Mouse (Mus musculus) lung, embryonic 16.5 days (tissue): ENCODE measurements around the gene Caskin1. TPM values are rescaled to one million over a fixed set of nuclear protein-coding genes. Genes with fewer than 3 reads are reported as not detected.

Experiments used
- ATAC-seq: fragments of 200-750 bp; cut with Nextera tagmentation; 2 replicates; pipeline ENCODE4 v1.8.0; 2017; ENCODE audit warnings: low read depth, mild to moderate bottlenecking, moderate library complexity
- H3K27ac ChIP-seq: fragments of 300-500 bp; sonication (generic); 2 replicates; pipeline ENCODE4 v1.5.1; 2014; ENCODE audit warnings: mild to moderate bottlenecking, control low read depth, low read length
- H3K27me3 ChIP-seq: fragments of 300-500 bp; sonication (generic); 2 replicates; pipeline ENCODE4 v1.6.1; 2014; ENCODE audit warnings: low read depth, low read length, mixed read lengths; ENCODE audit not compliant: control insufficient read depth, insufficient read depth
- H3K36me3 ChIP-seq: fragments of 300-500 bp; sonication (generic); 2 replicates; pipeline ENCODE4 v1.6.1; 2014; ENCODE audit warnings: low read length; ENCODE audit not compliant: control insufficient read depth, insufficient read depth
- H3K4me1 ChIP-seq: fragments of 300-500 bp; sonication (generic); replicated peaks from 2 replicates; pipeline ENCODE4 v1.6.1; 2014; ENCODE audit warnings: low read length, mixed read lengths; ENCODE audit not compliant: control insufficient read depth, insufficient read depth
- H3K4me2 ChIP-seq: fragments of 300-500 bp; sonication (generic); 2 replicates; pipeline ENCODE4 v1.6.1; 2014; ENCODE audit warnings: low read depth, low read length, control low read depth
- H3K4me3 ChIP-seq: fragments of 300-500 bp; sonication (generic); 2 replicates; pipeline ENCODE4 v1.5.1; 2014; ENCODE audit warnings: mild to moderate bottlenecking, low read length, control low read depth
- H3K9ac ChIP-seq: fragments of 300-500 bp; sonication (generic); 2 replicates; pipeline ENCODE4 v1.6.1; 2014; ENCODE audit warnings: low read length, control low read depth
- H3K9me3 ChIP-seq: fragments of 300-500 bp; sonication (generic); 2 replicates; pipeline ENCODE4 v1.6.1; 2016; ENCODE audit warnings: low read length; ENCODE audit not compliant: control insufficient read depth
- WGBS: fragments of 180-500 bp; shearing (Covaris S2); extraction: QIAGEN DNeasy Blood & Tissue Kit; methylation state at CpG from one replicate; pipeline ENCODE4 v1.1.7; 2014; 5-methylcytosine and 5-hydroxymethylcytosine counted together
- polyA plus RNA-seq: library from polyadenylated mRNA; unstranded; fragments of >200 nt; fragmentation: Nextera tagmentation; extraction: Ambion mirVana; gene quantifications from 2 replicates; pipeline ENCODE4 v1.2.1, GENCODE M21; 2015

Gene Caskin1
- polyA plus RNA-seq, 1 experiment from 2014 or later = 0.59 TPM

- H3K27ac ChIP-seq = no peak overlapping the region
- H3K9ac ChIP-seq = no peak overlapping the region
- no peaks in the 10 kb centered on the region for H3K27me3 ChIP-seq
- 90% methylated on average over 20 of the region's 20 CpGs for WGBS
- no peak for ATAC-seq
- no peaks in the 10 kb centered on the region for H3K9me3 ChIP-seq
- H3K4me3 ChIP-seq = no peak overlapping the region; the same call in 1 of the 2 replicates
- H3K36me3 ChIP-seq = peaks cover 23% of the 10 kb centered on the region
- no peak overlapping the region for H3K4me2 ChIP-seq
- peaks cover 18% of the 10 kb centered on the region for H3K4me1 ChIP-seq
These were observed 11.1 kb upstream of the Caskin1 start for GRCm38 (mm10) chr17:24477053-24477984.

DNA sequence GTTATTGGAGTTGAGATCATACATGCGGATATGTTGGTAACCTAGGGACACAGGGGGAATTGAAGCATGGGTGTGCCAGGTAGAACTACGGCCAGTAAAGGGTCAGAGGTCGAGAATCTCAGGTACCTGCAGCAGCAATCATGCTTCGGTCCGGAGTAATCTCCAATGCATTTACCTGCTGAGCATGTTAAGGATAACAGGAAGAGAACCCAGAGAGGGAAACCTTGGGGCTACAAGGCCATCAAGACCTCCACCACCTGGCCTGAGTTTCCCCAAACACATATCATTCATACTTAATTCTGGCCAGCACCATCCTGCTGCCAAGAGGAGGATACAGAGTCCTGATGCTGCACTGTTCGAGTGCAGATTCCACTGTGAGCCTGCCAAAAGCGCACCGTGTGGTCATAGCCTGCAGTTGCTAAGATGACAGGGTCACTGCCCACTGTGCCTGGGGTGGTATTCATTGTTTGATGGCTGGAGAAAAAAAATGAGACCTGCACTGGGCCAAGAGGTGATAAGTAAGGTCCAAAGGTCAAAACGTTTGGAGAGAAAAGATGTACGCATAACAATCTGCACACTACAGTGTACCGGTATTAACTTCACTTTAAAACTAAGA is 10.3 kb upstream of the Caskin1 start:
- peak overlapping the region; percentile 88 for H3K4me3 ChIP-seq
- peaks cover 10% of the 10 kb centered on the region for H3K4me1 ChIP-seq
- H3K27ac ChIP-seq = no peak overlapping the region
- 36% methylated on average over 11 of the region's 11 CpGs for WGBS
- no peaks in the 10 kb centered on the region for H3K27me3 ChIP-seq
- no peaks in the 10 kb centered on the region for H3K9me3 ChIP-seq
- H3K9ac ChIP-seq = peak overlapping the region; percentile 86
- 0 out of 2 replicates have a peak, but pooled peaks have one; percentile 3 for ATAC-seq
- H3K36me3 ChIP-seq = peaks cover 23% of the 10 kb centered on the region
- peak overlapping the region; percentile 51 for H3K4me2 ChIP-seq

- Histone ChIP-seq H3K4me1 (peaks cover 10% of the 10 kb centered on the region), H3K27me3 (no peaks in the 10 kb centered on the region), H3K9ac (peak within 1 kb of the TSS; percentile 86), H3K36me3 (peaks cover 23% of the 10 kb centered on the region), H3K4me2 (peak within 1 kb of the TSS; percentile 51), H3K27ac (peak within 1 kb of the TSS; percentile 97), H3K9me3 (no peaks in the 10 kb centered on the region), H3K4me3 (peak within 1 kb of the TSS; percentile 88)
- 0% methylated on average over 48 of the region's 48 CpGs for WGBS
- ATAC-seq = peak; percentile 96
These were observed 9.6 kb upstream of the Caskin1 start, which contains the start of gene Mlst8 for GRCm38 (mm10) chr17:24478663-24479380. Gene Mlst8 (minus strand): TSS chr17:24479078.

DNA sequence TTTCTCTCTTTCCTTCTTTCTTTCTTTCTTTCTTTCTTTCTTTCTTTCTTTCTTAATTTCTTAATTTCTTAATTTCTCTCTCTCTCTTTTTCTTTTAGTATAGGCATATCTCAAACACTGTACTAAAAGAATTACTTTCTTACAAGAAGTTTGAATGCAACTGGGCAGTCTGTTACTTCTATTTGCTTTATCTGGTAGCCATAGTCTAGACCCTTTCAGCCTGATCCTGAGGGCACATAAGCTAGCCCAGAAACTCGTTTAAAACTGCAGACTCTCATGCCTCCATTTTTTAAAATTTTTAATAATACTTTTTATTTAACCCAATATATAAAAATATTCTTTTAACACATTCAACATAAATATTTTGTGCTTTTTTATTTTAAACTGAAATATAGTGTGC is 9.0 kb upstream of the Caskin1 start:
- ATAC-seq = no peak
- 13% methylated on average over 1 of the region's 1 CpGs for WGBS
- peak overlapping the region; percentile 53 for H3K9ac ChIP-seq

DNA sequence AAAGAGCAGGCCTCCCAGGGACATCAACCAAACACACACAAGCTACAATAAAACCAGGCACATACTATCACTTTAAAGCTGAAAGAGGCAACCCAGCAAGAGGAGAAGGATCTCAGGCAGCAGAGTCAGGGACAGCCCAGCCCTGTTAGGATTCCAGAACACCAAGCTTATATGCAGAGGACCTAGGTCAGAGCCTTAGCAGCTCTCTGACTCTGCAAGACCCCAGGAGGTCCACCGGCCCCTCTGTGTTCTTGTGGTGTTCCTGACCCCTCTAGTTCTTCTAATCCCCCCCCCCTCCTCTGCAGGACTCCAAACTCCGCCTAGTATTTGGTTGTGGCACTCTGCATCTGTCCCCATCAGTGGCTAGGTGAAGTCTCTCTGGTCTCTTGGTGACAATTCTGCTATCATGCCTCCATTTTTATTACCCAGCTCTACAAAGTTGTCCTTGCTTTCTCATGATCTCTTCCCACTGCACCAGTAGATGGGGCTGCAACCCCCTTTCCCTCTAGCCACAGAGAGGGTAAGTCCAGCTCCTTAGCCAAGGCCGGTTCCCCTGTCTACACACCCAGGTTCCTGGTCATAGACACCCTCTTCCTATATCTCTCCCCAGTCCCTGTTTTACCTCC is 8.1 kb upstream of the Caskin1 start:
- 34% methylated on average over 3 of the region's 3 CpGs for WGBS
- no peak overlapping the region for H3K4me3 ChIP-seq
- no peak overlapping the region for H3K4me2 ChIP-seq
- H3K4me1 ChIP-seq = peaks cover 10% of the 10 kb centered on the region
- no peaks in the 10 kb centered on the region for H3K27me3 ChIP-seq
- no peak for ATAC-seq
- H3K27ac ChIP-seq = no peak overlapping the region
- peaks cover 16% of the 10 kb centered on the region for H3K36me3 ChIP-seq
- H3K9me3 ChIP-seq = no peaks in the 10 kb centered on the region
- no peak overlapping the region for H3K9ac ChIP-seq

More for the DNA sequence above, 9.0 kb upstream of the Caskin1 start:
- Histone ChIP-seq H3K27me3 (no peaks in the 10 kb centered on the region), H3K4me1 (peaks cover 10% of the 10 kb centered on the region), H3K4me2 (peak overlapping the region; percentile 45), H3K36me3 (peaks cover 23% of the 10 kb centered on the region), H3K9me3 (no peaks in the 10 kb centered on the region), H3K4me3 (peak overlapping the region; percentile 88), H3K27ac (peak overlapping the region; percentile 59; the same call in 1 of the 2 replicates)

DNA sequence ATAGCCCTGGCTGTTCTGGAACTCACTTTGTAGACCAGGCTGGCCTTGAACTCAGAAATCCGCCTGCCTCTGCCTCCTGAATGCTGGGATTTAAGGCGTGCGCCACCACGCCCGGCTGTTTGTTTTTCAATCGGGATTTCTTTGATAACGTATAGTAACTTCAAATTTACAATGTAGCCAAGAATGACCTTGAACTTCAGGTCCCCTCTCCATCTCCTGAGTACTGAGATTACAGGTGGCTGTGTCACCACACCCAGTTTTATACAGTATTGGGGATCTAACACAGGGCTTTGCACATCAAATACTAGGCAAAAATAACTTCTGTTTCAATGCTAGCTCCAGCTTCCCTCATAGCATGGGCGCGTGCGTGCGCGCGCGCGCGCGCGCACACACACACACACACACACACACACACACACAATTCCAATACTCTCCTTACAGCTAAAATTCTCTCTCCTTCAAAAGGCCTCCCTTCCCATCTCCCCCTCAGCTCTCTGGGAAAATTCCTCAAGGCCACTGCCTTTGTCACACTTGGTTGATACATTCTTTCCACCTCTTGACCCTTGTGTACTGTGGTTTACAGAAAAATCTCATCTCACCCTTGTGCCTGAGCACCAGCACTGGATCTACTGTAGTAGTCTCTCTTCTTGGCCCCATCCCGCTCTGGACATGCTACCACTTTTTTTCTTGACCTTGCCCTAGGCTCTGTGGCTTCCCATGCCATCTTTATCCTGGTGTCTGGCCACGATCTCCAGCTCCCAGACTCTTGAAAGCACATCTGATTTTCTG is 7.2 kb upstream of the Caskin1 start:
- Histone ChIP-seq H3K9ac (no peak overlapping the region), H3K9me3 (no peaks in the 10 kb centered on the region), H3K27ac (no peak overlapping the region), H3K4me2 (no peak overlapping the region), H3K4me3 (no peak overlapping the region), H3K4me1 (peaks cover 10% of the 10 kb centered on the region), H3K36me3 (peaks cover 7% of the 10 kb centered on the region), H3K27me3 (no peaks in the 10 kb centered on the region)
- ATAC-seq = no peak
- WGBS = 90% methylated on average over 20 of the region's 20 CpGs

- Histone ChIP-seq H3K9me3 (no peaks in the 10 kb centered on the region), H3K36me3 (no peaks in the 10 kb centered on the region), H3K27me3 (peaks cover 14% of the 10 kb centered on the region), H3K9ac (no peak overlapping the region), H3K4me2 (no peak overlapping the region), H3K27ac (no peak overlapping the region), H3K4me1 (peaks cover 8% of the 10 kb centered on the region), H3K4me3 (no peak overlapping the region)
- WGBS = 80% methylated on average over 3 of the region's 3 CpGs
- no peak for ATAC-seq
These were observed 4.9 kb upstream of the Caskin1 start for GRCm38 (mm10) chr17:24483495-24483894.

- no peak overlapping the region for H3K4me3 ChIP-seq
- peaks cover 30% of the 10 kb centered on the region for H3K27me3 ChIP-seq
- no peaks in the 10 kb centered on the region for H3K9me3 ChIP-seq
- no peak overlapping the region for H3K9ac ChIP-seq
- H3K4me2 ChIP-seq = no peak overlapping the region
- WGBS = 48% methylated on average over 11 of the region's 11 CpGs
- peaks cover 9% of the 10 kb centered on the region for H3K4me1 ChIP-seq
- no peak overlapping the region for H3K27ac ChIP-seq
- no peaks in the 10 kb centered on the region for H3K36me3 ChIP-seq
- ATAC-seq = no peak
These were observed 3.1 kb upstream of the Caskin1 start for GRCm38 (mm10) chr17:24485090-24485860.
